Comparison of ENCODE assay signal across 24 mouse cellular contexts in the genomic region with DNA sequence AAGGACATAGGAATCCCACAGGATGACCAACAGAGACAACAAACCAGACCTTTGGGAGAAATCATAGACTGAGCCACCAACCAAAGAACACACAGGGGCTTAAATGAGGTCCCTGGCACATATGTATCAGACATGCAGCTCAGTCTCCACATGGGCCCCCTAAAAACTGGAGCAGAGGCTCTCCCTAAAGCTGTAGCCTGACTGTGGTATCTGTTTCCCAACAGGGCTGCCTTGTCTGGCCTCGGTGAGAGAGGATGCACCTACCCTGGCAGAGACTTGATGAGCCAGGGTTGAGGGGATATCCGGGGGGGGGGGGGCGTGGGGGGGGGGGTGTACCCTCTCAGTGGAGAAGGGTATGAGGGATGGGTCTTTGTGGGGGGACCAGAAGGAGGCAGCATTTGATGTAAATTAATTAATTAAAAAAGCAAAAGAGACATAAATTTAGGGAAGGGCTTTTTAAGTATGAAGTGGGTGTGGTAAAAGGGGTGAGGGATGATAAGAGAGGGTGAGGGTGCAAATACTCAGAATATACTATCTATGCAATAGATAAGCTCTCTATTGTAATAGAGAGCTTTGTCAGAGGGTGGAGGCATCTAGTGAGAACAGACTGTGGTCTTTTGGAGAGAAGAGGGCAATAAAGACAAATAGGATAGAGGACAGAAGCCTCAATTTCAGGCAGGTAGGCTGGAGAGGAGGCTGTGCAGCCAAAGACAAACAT. TPM values are rescaled to one million over a fixed set of nuclear protein-coding genes. Genes with fewer than 3 reads are reported as not detected.
DNase-seq lines count a peak whose midpoint lies in the region; ATAC-seq and TF ChIP-seq lines count a peak whose summit lies in the region.
"Had no signal": no experiment of that assay in that cellular context is flagged by ENCODE, and none has a peak within 500 bp of the region (broad histone marks: within the 10 kb centered on the region; RNA-seq: fewer than 3 reads in every experiment).

No protein-coding gene starts in this region.

- 0 out of 2 replicates have a peak overlapping the region, but pooled peaks have one; percentile 11 for H3K4me2 ChIP-seq in liver, embryonic 14.5 days (ENCODE audit: low read depth)
- H3K4me2 ChIP-seq in hindbrain, embryonic 13.5 days = no peak overlapping the region
- H3K4me2 ChIP-seq: embryonic facial prominence, embryonic 12.5 days; embryonic facial prominence, embryonic 15.5 days; heart, embryonic 11.5 days; hindbrain, embryonic 12.5 days had no signal

- WGBS in liver, embryonic 14.5 days (ENCODE audit: insufficient replicate concordance) = 20% methylated on average over 2 of the region's 3 CpGs
- WGBS in hindbrain, embryonic 13.5 days = 64% methylated on average over 3 of the region's 3 CpGs

- peak; percentile 74; the same call in 1 of the 2 replicates for ATAC-seq in liver, embryonic 14.5 days (ENCODE audit: insufficient read depth)
- ATAC-seq in hindbrain, embryonic 13.5 days (ENCODE audit: low FRiP score) = no peak
- ATAC-seq: activated CD4-positive, CD25-positive, alpha-beta regulatory T cell, adult 4 months; CD4-positive, CD25-positive, alpha-beta regulatory T cell, adult 4 months; forebrain, embryonic 14.5 days; forebrain, postnatal 0 days; hindbrain, embryonic 16.5 days had no signal

- no peaks in the 10 kb centered on the region for H3K79me2 ChIP-seq in MEL (ENCODE audit: control insufficient read depth, insufficient read depth, low read length, poor library complexity)

- H3K9me3 ChIP-seq in MEL (replicated peaks; ENCODE audit: insufficient read depth, low read length) = no peaks in the 10 kb centered on the region
- no peaks in the 10 kb centered on the region for H3K9me3 ChIP-seq in liver, embryonic 14.5 days (ENCODE audit: control insufficient read depth, low read length)
- H3K9me3 ChIP-seq in hindbrain, embryonic 13.5 days = no peaks in the 10 kb centered on the region
- H3K9me3 ChIP-seq: embryonic facial prominence, embryonic 12.5 days; embryonic facial prominence, embryonic 15.5 days; hindbrain, embryonic 12.5 days had no signal

- H3K27me3 ChIP-seq in MEL (ENCODE audit: control insufficient read depth in 1 of 2, insufficient read depth in 2 of 2, low read length in 2 of 2) = no peaks in the 10 kb centered on the region
- no peaks in the 10 kb centered on the region for H3K27me3 ChIP-seq in liver, embryonic 14.5 days (ENCODE audit: control insufficient read depth, insufficient read depth, low read length)
- no peaks in the 10 kb centered on the region for H3K27me3 ChIP-seq in hindbrain, embryonic 13.5 days
- H3K27me3 ChIP-seq: embryonic facial prominence, embryonic 12.5 days; embryonic facial prominence, embryonic 15.5 days; hindbrain, embryonic 12.5 days had no signal

- TF ChIP-seq POLR2A in MEL (IDR thresholded peaks at IDR 0.05; ENCODE audit: control insufficient read depth in 1 of 2, insufficient read depth in 1 of 2, low read depth in 1 of 2, low read length in 2 of 2, poor library complexity in 1 of 2) = no peak

- peaks cover 0 to 6% of the 10 kb centered on the region in 2 experiments; a peak in 2 of 4 replicates for H3K36me3 ChIP-seq in MEL (ENCODE audit: control insufficient read depth in 1 of 2, insufficient read depth in 2 of 2, low read length in 2 of 2)
- no peaks in the 10 kb centered on the region for H3K36me3 ChIP-seq in liver, embryonic 14.5 days (replicated peaks; ENCODE audit: control insufficient read depth, insufficient read depth, low read depth)
- no peaks in the 10 kb centered on the region for H3K36me3 ChIP-seq in hindbrain, embryonic 13.5 days
- H3K36me3 ChIP-seq: embryonic facial prominence, embryonic 12.5 days; embryonic facial prominence, embryonic 15.5 days; hindbrain, embryonic 12.5 days had no signal

- H3K4me3 ChIP-seq in MEL (ENCODE audit: control insufficient read depth in 1 of 2, insufficient read depth in 1 of 2, low read depth in 2 of 2, low read length in 2 of 2) = no peak overlapping the region
- no peak overlapping the region for H3K4me3 ChIP-seq in liver, embryonic 14.5 days (ENCODE audit: insufficient read depth in 1 of 2, low read depth in 2 of 2, low read length in 2 of 2)
- H3K4me3 ChIP-seq in hindbrain, embryonic 13.5 days = no peak overlapping the region
- H3K4me3 ChIP-seq: embryonic facial prominence, embryonic 12.5 days; embryonic facial prominence, embryonic 15.5 days; gastrocnemius, adult 2 months; hindbrain, embryonic 12.5 days had no signal

- H3K4me1 ChIP-seq in MEL (ENCODE audit: control insufficient read depth in 1 of 2, insufficient read depth in 2 of 2, low read length in 2 of 2) = peaks cover 0 to 7% of the 10 kb centered on the region in 2 experiments; a peak in 2 of 4 replicates
- peaks cover 4 to 8% of the 10 kb centered on the region in 2 experiments; a peak in 3 of 4 replicates for H3K4me1 ChIP-seq in liver, embryonic 14.5 days (replicated peaks; ENCODE audit: control insufficient read depth in 2 of 2, insufficient read depth in 2 of 2, low read length in 1 of 2)
- no peaks in the 10 kb centered on the region for H3K4me1 ChIP-seq in hindbrain, embryonic 13.5 days (replicated peaks)
- H3K4me1 ChIP-seq: embryonic facial prominence, embryonic 12.5 days; embryonic facial prominence, embryonic 15.5 days; hindbrain, embryonic 12.5 days had no signal

- intact Hi-C loops in left cerebral cortex, postnatal 14 days (cut with DNase I) = no loop called here

- no peak for TF ChIP-seq RAD21 in MEL (IDR thresholded peaks at IDR 0.05; ENCODE audit: low read depth, low read length)

- no peak overlapping the region for H3K9ac ChIP-seq in MEL (ENCODE audit: control insufficient read depth, low read depth, low read length, poor library complexity, severe bottlenecking)
- H3K9ac ChIP-seq in liver, embryonic 14.5 days (replicated peaks) = no peak overlapping the region
- no peak overlapping the region for H3K9ac ChIP-seq in hindbrain, embryonic 13.5 days
- H3K9ac ChIP-seq: embryonic facial prominence, embryonic 12.5 days; embryonic facial prominence, embryonic 15.5 days; forebrain, postnatal 0 days; hindbrain, embryonic 12.5 days had no signal

- H3K27ac ChIP-seq in MEL (ENCODE audit: control insufficient read depth, low read depth, low read length) = 0 out of 2 replicates have a peak overlapping the region, but pooled peaks have one; percentile 20
- H3K27ac ChIP-seq in liver, embryonic 14.5 days = no peak overlapping the region
- H3K27ac ChIP-seq in hindbrain, embryonic 13.5 days = no peak overlapping the region
- H3K27ac ChIP-seq: embryonic facial prominence, embryonic 12.5 days; embryonic facial prominence, embryonic 15.5 days; gastrocnemius, adult 2 months; hindbrain, embryonic 12.5 days had no signal

- peak; percentile 55 to 56; a peak in 3 of 4 replicates for TF ChIP-seq EP300 in MEL (IDR thresholded peaks at IDR 0.05; ENCODE audit: low read depth in 1 of 2, low read length in 2 of 2)
- TF ChIP-seq EP300 in liver, embryonic 14.5 days (IDR thresholded peaks at IDR 0.05; ENCODE audit: low read depth) = no peak

- no peak for TF ChIP-seq CTCF in MEL (IDR thresholded peaks at IDR 0.05 in 2 of 3, conservative IDR thresholded peaks at IDR 0.05 in 1 of 3; ENCODE audit: control insufficient read depth in 1 of 3, insufficient read depth in 1 of 3, low read depth in 2 of 3, low read length in 3 of 3, poor library complexity in 1 of 3, severe bottlenecking in 1 of 3)
- no peak for TF ChIP-seq CTCF in liver, embryonic 14.5 days (IDR thresholded peaks at IDR 0.05; ENCODE audit: low read depth)

- peak; percentile 32 for DNase-seq in MEL (ENCODE audit: low read depth, low spot score)
- DNase-seq in c-Kit-positive CD71-positive TER-119-negative erythroid progenitor cells, embryonic 14.5 days (ENCODE audit: low read depth) = peak; percentile 15
- DNase-seq in liver, embryonic 14.5 days (ENCODE audit: low read depth in 3 of 3, low spot score in 3 of 3) = no peak
- DNase-seq in left cerebral cortex, postnatal 14 days (ENCODE audit: low spot score in 2 of 2) = no peak
- DNase-seq in embryo, embryonic 10 days (ENCODE audit: low spot score) = no peak
- DNase-seq: adrenal gland, adult 8-10 months; adrenal gland, postnatal 25 days; cerebellum, adult 11 months; cerebellum, adult 2 months; cerebellum, postnatal 10 days; cerebellum, postnatal 36 days; forebrain, postnatal 0 days; gastrocnemius, adult 2 months; gastrocnemius, postnatal 14 days; heart, adult 11 months had no signal

TF ChIP-seq in MEL, 35 proteins besides CTCF, POLR2A, EP300 and RAD21 (continues in another document):
- TF ChIP-seq KAT2A (conservative IDR thresholded peaks at IDR 0.05; ENCODE audit: low read depth, low read length) (no peak), ELF1 (IDR thresholded peaks at IDR 0.05; ENCODE audit: low read depth, low read length) (no peak), SIN3A (IDR thresholded peaks at IDR 0.05; ENCODE audit: low read length) (peak; percentile 55; the same call in 1 of the 2 replicates), GABPA (IDR thresholded peaks at IDR 0.05; ENCODE audit: low read depth, low read length) (no peak), POLR2AphosphoS5 (IDR thresholded peaks at IDR 0.05; ENCODE audit: borderline replicate concordance, low read depth, low read length) (no peak), USF2 (IDR thresholded peaks at IDR 0.05; ENCODE audit: borderline replicate concordance in 1 of 2, insufficient read depth in 1 of 2, low read depth in 1 of 2, low read length in 2 of 2) (no peak), POLR2AphosphoS2 (IDR thresholded peaks at IDR 0.05; ENCODE audit: low read length) (no peak), TCF12 (IDR thresholded peaks at IDR 0.05; ENCODE audit: low read depth, low read length) (no peak), SMC3 (IDR thresholded peaks at IDR 0.05; ENCODE audit: low read depth, low read length) (no peak), TBP (IDR thresholded peaks at IDR 0.05; ENCODE audit: low read depth, low read length) (no peak), NRF1 (IDR thresholded peaks at IDR 0.05; ENCODE audit: insufficient read depth, low read depth, low read length, poor library complexity, severe bottlenecking) (no peak), MYB (IDR thresholded peaks at IDR 0.05; ENCODE audit: low read depth, low read length) (no peak), E2F4 (IDR thresholded peaks at IDR 0.05; ENCODE audit: borderline replicate concordance, low read depth, low read length) (no peak), ZNF384 (IDR thresholded peaks at IDR 0.05; ENCODE audit: low read depth, low read length) (no peak), ETS1 (IDR thresholded peaks at IDR 0.05; ENCODE audit: low read depth, low read length) (peak; percentile 39; the same call in 1 of the 2 replicates), ZMIZ1 (IDR thresholded peaks at IDR 0.05; ENCODE audit: low read depth, low read length) (no peak)

RNA-seq across cellular contexts. Expression of a gene that starts 31.4 kb away (rescaled TPM):
- total RNA-seq in MEL (2012; rRNA removed) = 1.5 and 2.1 TPM in 2 replicates
- 1 to 10 TPM in 1 of 2 experiments, not detected in 1; 1.3 TPM for polyA plus RNA-seq in MEL (2012; ENCODE audit: insufficient read depth in 1 of 2, insufficient read length in 2 of 2, low read depth in 1 of 2, low replicate concordance in 2 of 2, missing spikeins in 1 of 2)
- polyA plus RNA-seq in liver, embryonic 14.5 days (2012; rRNA removed) = 1.6 and 4.5 TPM in 2 replicates
- 2.8 and 3.3 TPM in 2 replicates for polyA plus RNA-seq in liver, embryonic 14.5 days (2014; fragmentation: Nextera tagmentation; extraction: Ambion mirVana)
- 10 to 100 TPM; 45.6 to 47.0 TPM for total RNA-seq in left cerebral cortex, postnatal 14 days (2021)
- 6.1 and 6.9 TPM in 2 replicates for polyA plus RNA-seq in hindbrain, embryonic 13.5 days (2015; fragmentation: Nextera tagmentation; extraction: Ambion mirVana)

Comparison
In these comparisons a context has a peak if more than half of its experiments do, and no peak if none do; other contexts are left out.
1. DNase-seq: peak in MEL (single experiment) and c-Kit-positive CD71-positive TER-119-negative erythroid progenitor cells, embryonic 14.5 days (single experiment); none in liver, embryonic 14.5 days (0 of 3), left cerebral cortex, postnatal 14 days (0 of 2) and embryo, embryonic 10 days (single experiment).